Mouse (Mus musculus) hindbrain, embryonic 14.5 days (tissue): ENCODE measurements around the gene Fut11. TPM values are rescaled to one million over a fixed set of nuclear protein-coding genes. Genes with fewer than 3 reads are reported as not detected.
A peak's percentile ranks its signal among the peaks of the same experiment; 100 is the strongest.

Experiments used
- ATAC-seq: fragments of 200-750 bp; cut with Nextera tagmentation; 2 replicates; pipeline ENCODE4 v1.8.0; 2017; ENCODE audit warnings: moderate number of reproducible peaks, mild to moderate bottlenecking, moderate TSS enrichment, moderate library complexity; ENCODE audit not compliant: low FRiP score
- DNase-seq: peaks from one replicate; pipeline ENCODE4 v3.0.0-alpha.2; 2015; ENCODE audit warnings: low spot score
- H3K27ac ChIP-seq: fragments of 300-500 bp; sonication (generic); 2 replicates; pipeline ENCODE4 v1.5.1; 2014; ENCODE audit warnings: mild to moderate bottlenecking, moderate library complexity
- H3K27me3 ChIP-seq: fragments of 300-500 bp; sonication (generic); 2 replicates; pipeline ENCODE4 v1.6.1; 2014; ENCODE audit warnings: mild to moderate bottlenecking, low read length, mixed read lengths; ENCODE audit not compliant: control insufficient read depth, insufficient read depth
- H3K36me3 ChIP-seq: fragments of 300-500 bp; sonication (generic); replicated peaks from 2 replicates; pipeline ENCODE4 v1.6.1; 2014; ENCODE audit not compliant: control insufficient read depth, insufficient read depth
- H3K4me1 ChIP-seq: fragments of 300-500 bp; sonication (generic); replicated peaks from 2 replicates; pipeline ENCODE4 v1.6.1; 2014; ENCODE audit warnings: antibody characterized with exemption, low read length, mixed read lengths; ENCODE audit not compliant: control insufficient read depth, insufficient read depth
- H3K4me2 ChIP-seq: fragments of 300-500 bp; sonication (generic); replicated peaks from 2 replicates; pipeline ENCODE4 v1.6.1; 2014; ENCODE audit warnings: mild to moderate bottlenecking, moderate library complexity
- H3K4me3 ChIP-seq: fragments of 300-500 bp; sonication (generic); replicated peaks from 2 replicates; pipeline ENCODE4 v1.5.1; 2014; ENCODE audit warnings: mild to moderate bottlenecking, low read length
- H3K9ac ChIP-seq: fragments of 300-500 bp; sonication (generic); 2 replicates; pipeline ENCODE4 v1.6.1; 2014
- H3K9me3 ChIP-seq: fragments of 300-500 bp; sonication (generic); 2 replicates; pipeline ENCODE4 v1.6.1; 2016; ENCODE audit warnings: low read length; ENCODE audit not compliant: control insufficient read depth
- WGBS: fragments of 180-500 bp; shearing (Covaris S2); extraction: QIAGEN DNeasy Blood & Tissue Kit; methylation state at CpG from one replicate; pipeline ENCODE4 v1.1.7; 2014; 5-methylcytosine and 5-hydroxymethylcytosine counted together
- polyA plus RNA-seq: library from polyadenylated mRNA; unstranded; fragments of >200 nt; fragmentation: Nextera tagmentation; extraction: Ambion mirVana; gene quantifications from 2 replicates; pipeline ENCODE4 v1.2.1, GENCODE M21; 2014

The Fut11 gene
- polyA plus RNA-seq, 1 experiment from 2014 or later: 25.1 TPM

GRCm38 (mm10) chr14:20672990-20673389 is 21.8 kb upstream of the Fut11 start:
- no peak overlapping the region for H3K4me3 ChIP-seq
- H3K27ac ChIP-seq: no peak overlapping the region
- H3K4me2 ChIP-seq: peak overlapping the region; percentile 89
- H3K9me3 ChIP-seq: no peaks in the 10 kb centered on the region
- ATAC-seq: no peak
- no peak overlapping the region for H3K9ac ChIP-seq
- WGBS: 87% methylated on average over 2 of the region's 2 CpGs
- 0 out of 2 replicates have a peak, but pooled peaks cover 4% of the 10 kb centered on the region for H3K27me3 ChIP-seq
- DNase-seq: no peak
- peaks cover 24% of the 10 kb centered on the region for H3K36me3 ChIP-seq
- H3K4me1 ChIP-seq: peaks cover 18% of the 10 kb centered on the region

GRCm38 (mm10) chr14:20673735-20674063 is 21.1 kb upstream of the Fut11 start:
- peaks cover 18% of the 10 kb centered on the region for H3K4me1 ChIP-seq
- ATAC-seq (peak; percentile 77), DNase-seq (no peak)
- 15% methylated on average over 13 of the region's 13 CpGs for WGBS
- H3K27me3 ChIP-seq: 0 out of 2 replicates have a peak, but pooled peaks cover 4% of the 10 kb centered on the region
- H3K4me3 ChIP-seq: peak overlapping the region; percentile 80
- peak overlapping the region; percentile 75; the same call in 1 of the 2 replicates for H3K9ac ChIP-seq
- H3K9me3 ChIP-seq: no peaks in the 10 kb centered on the region
- H3K36me3 ChIP-seq: peaks cover 31% of the 10 kb centered on the region
- peak overlapping the region; percentile 89 for H3K4me2 ChIP-seq
- H3K27ac ChIP-seq: peak overlapping the region; percentile 87

GRCm38 (mm10) chr14:20674064-20674833 is 20.5 kb upstream of the Fut11 start, which contains the start of gene Sec24c:
TSS of gene Sec24c (plus strand) at chr14:20674308.
- Histone ChIP-seq H3K9me3 (no peaks in the 10 kb centered on the region), H3K4me1 (peaks cover 18% of the 10 kb centered on the region), H3K9ac (peak within 1 kb of the TSS; percentile 75), H3K36me3 (peaks cover 36% of the 10 kb centered on the region), H3K27me3 (no peaks in the 10 kb centered on the region), H3K27ac (peak within 1 kb of the TSS; percentile 87), H3K4me2 (peak within 1 kb of the TSS; percentile 89), H3K4me3 (peak within 1 kb of the TSS; percentile 80)
- WGBS: 2% methylated on average over 43 of the region's 43 CpGs
- DNase-seq (peak; percentile 100), ATAC-seq (peak; percentile 97)

GRCm38 (mm10) chr14:20677906-20678305 is 16.9 kb upstream of the Fut11 start:
- WGBS: 94% methylated on average over 4 of the region's 4 CpGs
- no peak overlapping the region for H3K4me2 ChIP-seq
- peaks cover 72% of the 10 kb centered on the region for H3K36me3 ChIP-seq
- ATAC-seq (no peak), DNase-seq (no peak)
- peaks cover 18% of the 10 kb centered on the region for H3K4me1 ChIP-seq
- H3K4me3 ChIP-seq: no peak overlapping the region
- no peaks in the 10 kb centered on the region for H3K9me3 ChIP-seq
- H3K9ac ChIP-seq: no peak overlapping the region
- no peak overlapping the region for H3K27ac ChIP-seq
- H3K27me3 ChIP-seq: no peaks in the 10 kb centered on the region

GRCm38 (mm10) chr14:20681742-20682141 is 13.0 kb upstream of the Fut11 start:
- no peak overlapping the region for H3K4me3 ChIP-seq
- ATAC-seq: no peak
- H3K9me3 ChIP-seq: no peaks in the 10 kb centered on the region
- WGBS: 95% methylated on average over 2 of the region's 2 CpGs
- no peak overlapping the region for H3K27ac ChIP-seq
- DNase-seq: no peak
- H3K36me3 ChIP-seq: peaks cover 99% of the 10 kb centered on the region
- H3K4me2 ChIP-seq: no peak overlapping the region
- H3K9ac ChIP-seq: no peak overlapping the region
- no peaks in the 10 kb centered on the region for H3K27me3 ChIP-seq
- H3K4me1 ChIP-seq: no peaks in the 10 kb centered on the region

- DNase-seq: no peak
- Histone ChIP-seq H3K27me3 (no peaks in the 10 kb centered on the region), H3K36me3 (peaks cover 99% of the 10 kb centered on the region), H3K4me2 (no peak overlapping the region), H3K9ac (no peak overlapping the region), H3K4me1 (no peaks in the 10 kb centered on the region), H3K27ac (no peak overlapping the region), H3K9me3 (no peaks in the 10 kb centered on the region), H3K4me3 (no peak overlapping the region)
- no peak for ATAC-seq
- WGBS: 75% methylated on average over 3 of the region's 3 CpGs
Observed at GRCm38 (mm10) chr14:20682498-20682897, 12.3 kb upstream of the Fut11 start.

- Histone ChIP-seq H3K4me1 (no peaks in the 10 kb centered on the region), H3K4me3 (no peak overlapping the region), H3K27me3 (no peaks in the 10 kb centered on the region), H3K27ac (no peak overlapping the region), H3K36me3 (peaks cover 100% of the 10 kb centered on the region), H3K9me3 (no peaks in the 10 kb centered on the region), H3K4me2 (no peak overlapping the region), H3K9ac (no peak overlapping the region)
- no peak for DNase-seq
- no peak for ATAC-seq
- 98% methylated on average over 3 of the region's 3 CpGs for WGBS
Observed at GRCm38 (mm10) chr14:20686576-20686975, 8.2 kb upstream of the Fut11 start.

GRCm38 (mm10) chr14:20689009-20689408 is 5.8 kb upstream of the Fut11 start:
- 95% methylated on average over 2 of the region's 2 CpGs for WGBS
- DNase-seq: no peak
- ATAC-seq: no peak

GRCm38 (mm10) chr14:20691772-20692171 is 3.0 kb upstream of the Fut11 start:
- no peak overlapping the region for H3K4me3 ChIP-seq
- no peaks in the 10 kb centered on the region for H3K9me3 ChIP-seq
- no peak overlapping the region for H3K27ac ChIP-seq
- DNase-seq: no peak
- no peaks in the 10 kb centered on the region for H3K27me3 ChIP-seq
- no peak for ATAC-seq
- WGBS: 96% methylated on average over 6 of the region's 6 CpGs
- H3K4me1 ChIP-seq: peaks cover 14% of the 10 kb centered on the region
- no peak overlapping the region for H3K9ac ChIP-seq
- H3K36me3 ChIP-seq: peaks cover 74% of the 10 kb centered on the region
- no peak overlapping the region for H3K4me2 ChIP-seq

More at GRCm38 (mm10) chr14:20689009-20689408, 5.8 kb upstream of the Fut11 start:
- H3K4me3 ChIP-seq: no peak overlapping the region
- H3K27ac ChIP-seq: no peak overlapping the region
- H3K27me3 ChIP-seq: no peaks in the 10 kb centered on the region
- peaks cover 100% of the 10 kb centered on the region for H3K36me3 ChIP-seq
- H3K9me3 ChIP-seq: no peaks in the 10 kb centered on the region
- no peaks in the 10 kb centered on the region for H3K4me1 ChIP-seq
- H3K9ac ChIP-seq: no peak overlapping the region
- H3K4me2 ChIP-seq: no peak overlapping the region
